In the genomic region with DNA sequence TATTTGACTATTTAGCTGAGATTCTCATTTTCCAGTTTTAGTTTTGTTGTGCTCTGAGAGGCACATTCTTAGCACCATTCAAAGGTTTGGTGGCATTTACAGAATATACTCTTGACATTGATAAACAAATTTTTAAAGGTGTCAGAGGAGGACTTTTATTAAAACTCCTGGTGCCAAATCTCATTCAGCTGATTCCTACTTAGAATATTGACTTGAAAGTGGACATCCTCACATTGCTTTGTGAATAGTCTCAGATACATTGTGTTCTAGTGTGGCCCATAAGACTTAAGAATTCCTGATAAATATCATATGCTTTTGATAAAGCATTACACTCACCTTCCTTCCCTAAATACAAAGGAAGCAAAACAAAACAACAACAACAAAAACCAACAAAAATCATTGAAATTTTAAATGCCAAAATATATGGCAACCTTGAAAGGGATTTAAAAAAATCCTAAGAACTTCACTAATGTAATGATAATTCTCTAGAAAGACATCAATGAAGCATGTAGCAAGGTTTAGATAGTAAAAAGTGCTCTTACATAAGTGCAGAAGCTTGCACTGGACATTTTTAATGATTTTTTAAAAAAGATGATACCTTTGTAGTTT, we compare ENCODE assay signal across 9 mouse cellular contexts. TPM values are rescaled to one million over a fixed set of nuclear protein-coding genes. Genes with fewer than 3 reads are reported as not detected.
DNase-seq lines count a peak whose midpoint lies in the region; ATAC-seq and TF ChIP-seq lines count a peak whose summit lies in the region.
"Had no signal": no experiment of that assay in that cellular context is flagged by ENCODE, and none has a peak within 500 bp of the region (broad histone marks: within the 10 kb centered on the region; RNA-seq: fewer than 3 reads in every experiment).

No protein-coding gene starts in this region.

- peaks cover 7% of the 10 kb centered on the region; the same call in 1 of the 2 replicates for H3K4me1 ChIP-seq in heart, embryonic 10.5 days
- H3K4me1 ChIP-seq in forebrain, embryonic 15.5 days, result peaks cover 11% of the 10 kb centered on the region
- peaks cover 18% of the 10 kb centered on the region for H3K4me1 ChIP-seq in liver, embryonic 15.5 days (replicated peaks)

- DNase-seq in heart, embryonic 10.5 days (ENCODE audit: low spot score), result no peak
- DNase-seq in heart, adult 9 months (ENCODE audit: low spot score in 2 of 2), result no peak
- DNase-seq in urinary bladder, postnatal 36 days (ENCODE audit: low spot score in 2 of 2), result no peak
- no peak for DNase-seq in Muller cell, postnatal 12 days (ENCODE audit: inconsistent ontology term)
- DNase-seq in kidney, adult 18-20 months, result no peak
- DNase-seq: kidney, postnatal 14 days had no signal

- H3K79me3 ChIP-seq in C2C12 (ENCODE audit: low read depth), result no peaks in the 10 kb centered on the region

- H3K36me3 ChIP-seq in heart, embryonic 10.5 days, result no peaks in the 10 kb centered on the region
- no peaks in the 10 kb centered on the region for H3K36me3 ChIP-seq in C2C12 (ENCODE audit: control insufficient read depth, insufficient read depth)
- H3K36me3 ChIP-seq in forebrain, embryonic 15.5 days, result no peaks in the 10 kb centered on the region
- H3K36me3 ChIP-seq in liver, embryonic 15.5 days (replicated peaks), result no peaks in the 10 kb centered on the region

- peak overlapping the region; percentile 100 for H3K27ac ChIP-seq in heart, embryonic 10.5 days
- peak overlapping the region; percentile 100 for H3K27ac ChIP-seq in forebrain, embryonic 15.5 days (replicated peaks)
- peak overlapping the region; percentile 98 for H3K27ac ChIP-seq in liver, embryonic 15.5 days (replicated peaks)

- no peaks in the 10 kb centered on the region for H3K79me2 ChIP-seq in C2C12 (ENCODE audit: control insufficient read depth, insufficient read depth)

- peak overlapping the region; percentile 39 for H3K4me2 ChIP-seq in forebrain, embryonic 15.5 days (replicated peaks)
- peak overlapping the region; percentile 79 for H3K4me2 ChIP-seq in liver, embryonic 15.5 days

- H3K9ac ChIP-seq in forebrain, embryonic 15.5 days (replicated peaks), result peak overlapping the region; percentile 100
- peak overlapping the region; percentile 99 for H3K9ac ChIP-seq in liver, embryonic 15.5 days

- peak overlapping the region; percentile 88 for H3K4me3 ChIP-seq in heart, embryonic 10.5 days
- peak overlapping the region; percentile 97 for H3K4me3 ChIP-seq in C2C12 (ENCODE audit: insufficient read depth, poor library complexity, severe bottlenecking)
- H3K4me3 ChIP-seq in forebrain, embryonic 15.5 days, result peak overlapping the region; percentile 90
- H3K4me3 ChIP-seq in liver, embryonic 15.5 days (replicated peaks), result peak overlapping the region; percentile 97

- no peaks in the 10 kb centered on the region for H3K27me3 ChIP-seq in heart, embryonic 10.5 days (ENCODE audit: insufficient read depth, poor library complexity, severe bottlenecking)
- H3K27me3 ChIP-seq in C2C12 (ENCODE audit: control insufficient read depth, insufficient read depth, insufficient read length), result no peaks in the 10 kb centered on the region
- no peaks in the 10 kb centered on the region for H3K27me3 ChIP-seq in forebrain, embryonic 15.5 days
- H3K27me3 ChIP-seq in liver, embryonic 15.5 days, result no peaks in the 10 kb centered on the region

- no peaks in the 10 kb centered on the region for H3K9me3 ChIP-seq in heart, embryonic 10.5 days
- no peaks in the 10 kb centered on the region for H3K9me3 ChIP-seq in forebrain, embryonic 15.5 days
- no peaks in the 10 kb centered on the region for H3K9me3 ChIP-seq in liver, embryonic 15.5 days (replicated peaks)

- TF ChIP-seq CTCF in C2C12 (IDR thresholded peaks at IDR 0.05; ENCODE audit: control insufficient read depth, insufficient read depth, insufficient read length), result no peak

- H3ac ChIP-seq in C2C12 (ENCODE audit: control insufficient read depth, insufficient read length, low read depth), result peak overlapping the region; percentile 84

- ATAC-seq in forebrain, embryonic 15.5 days (replicated peaks), result no peak
- ATAC-seq in liver, embryonic 15.5 days (ENCODE audit: insufficient read depth), result no peak

TF ChIP-seq in C2C12, 6 proteins besides CTCF, POLR2A, EP300 and RAD21:
- no peak for TF ChIP-seq MYOD1 (IDR thresholded peaks at IDR 0.05; ENCODE audit: control insufficient read depth, insufficient read length, low read depth)
- no peak for TF ChIP-seq USF1 (IDR thresholded peaks at IDR 0.05; ENCODE audit: low read depth)
- TF ChIP-seq CEBPB (IDR thresholded peaks at IDR 0.05; ENCODE audit: low read depth), result no peak
- TF ChIP-seq MAX (IDR thresholded peaks at IDR 0.05), result no peak
- no peak for TF ChIP-seq MYOG (IDR thresholded peaks at IDR 0.05; ENCODE audit: control insufficient read depth, extremely low read depth, insufficient read length)
- TF ChIP-seq FOSL1 (IDR thresholded peaks at IDR 0.05; ENCODE audit: insufficient read depth, low read length, poor library complexity, severe bottlenecking), result no peak

RNA-seq across cellular contexts. Expression of gene Gm10762, which starts 1.1 kb away (rescaled TPM):
- 10.0 and 11.7 TPM in 2 replicates for polyA plus RNA-seq in heart, embryonic 10.5 days (2016; fragmentation: Nextera tagmentation; extraction: Ambion mirVana)
- 3.6 TPM for polyA plus RNA-seq in C2C12 (2012; fragmentation: generic; extraction: Trizol)
- polyA plus RNA-seq in forebrain, embryonic 15.5 days (2015; fragmentation: Nextera tagmentation; extraction: Ambion mirVana), result 24.4 and 26.3 TPM in 2 replicates
- polyA plus RNA-seq in liver, embryonic 15.5 days (2015; fragmentation: Nextera tagmentation; extraction: Ambion mirVana), result 2.9 and 3.3 TPM in 2 replicates

RNA-seq across cellular contexts. Expression of gene Zc3h6, which starts 1.4 kb away (rescaled TPM):
- 0.78 and 1.1 TPM in 2 replicates for polyA plus RNA-seq in heart, embryonic 10.5 days (2016; fragmentation: Nextera tagmentation; extraction: Ambion mirVana)
- polyA plus RNA-seq in C2C12 (2012; fragmentation: generic; extraction: Trizol), result 0.21 TPM
- 4.8 and 5.4 TPM in 2 replicates for polyA plus RNA-seq in forebrain, embryonic 15.5 days (2015; fragmentation: Nextera tagmentation; extraction: Ambion mirVana)
- polyA plus RNA-seq in liver, embryonic 15.5 days (2015; fragmentation: Nextera tagmentation; extraction: Ambion mirVana), result 0.47 and 0.66 TPM in 2 replicates

RNA-seq across cellular contexts. Expression of gene Zc3h8, which starts 24.7 kb away (rescaled TPM):
- 6.9 and 7.8 TPM in 2 replicates for polyA plus RNA-seq in heart, embryonic 10.5 days (2016; fragmentation: Nextera tagmentation; extraction: Ambion mirVana)
- polyA plus RNA-seq in C2C12 (2012; fragmentation: generic; extraction: Trizol), result 2.6 TPM
- 10.5 and 11.3 TPM in 2 replicates for polyA plus RNA-seq in forebrain, embryonic 15.5 days (2015; fragmentation: Nextera tagmentation; extraction: Ambion mirVana)
- polyA plus RNA-seq in liver, embryonic 15.5 days (2015; fragmentation: Nextera tagmentation; extraction: Ambion mirVana), result 2.1 and 2.7 TPM in 2 replicates
